Mouse (Mus musculus) forebrain, embryonic 11.5 days (tissue): ENCODE results near the gene 1700017B05Rik. TPM values are rescaled to one million over a fixed set of nuclear protein-coding genes. Genes with fewer than 3 reads are reported as not detected.
"Not testable (repeated sequence)": the region's sequence is repeated elsewhere in the genome, so short reads cannot be mapped to it uniquely, and the experiment has no call there.

ENCODE experiments used
- ATAC-seq: fragments of 200-750 bp; cut with Nextera tagmentation; replicated peaks from 2 replicates; pipeline ENCODE4 v1.8.0; 2017; ENCODE audit warnings: moderate TSS enrichment; ENCODE audit not compliant: low FRiP score
- DNase-seq: peaks from one replicate; pipeline ENCODE4 v3.0.0-alpha.2; 2017; ENCODE audit warnings: low spot score
- H3K27ac ChIP-seq: fragments of 300-500 bp; sonication (generic); 2 replicates; pipeline ENCODE4 v1.5.1; 2014; ENCODE audit warnings: low read depth, low read length
- H3K27me3 ChIP-seq: fragments of 300-500 bp; sonication (generic); 2 replicates; pipeline ENCODE4 v1.6.1; 2014; ENCODE audit warnings: mild to moderate bottlenecking, low read length, mixed read lengths; ENCODE audit not compliant: control insufficient read depth, insufficient read depth
- H3K36me3 ChIP-seq: fragments of 300-500 bp; sonication (generic); 2 replicates; pipeline ENCODE4 v1.6.1; 2014; ENCODE audit warnings: mild to moderate bottlenecking, low read length, moderate library complexity, mixed read lengths; ENCODE audit not compliant: control insufficient read depth, insufficient read depth
- H3K4me1 ChIP-seq: fragments of 300-500 bp; sonication (generic); replicated peaks from 2 replicates; pipeline ENCODE4 v1.6.1; 2014; ENCODE audit warnings: low read length, mixed read lengths; ENCODE audit not compliant: control insufficient read depth, insufficient read depth
- H3K4me2 ChIP-seq: fragments of 300-500 bp; sonication (generic); 2 replicates; pipeline ENCODE4 v1.6.1; 2014; ENCODE audit warnings: low read depth, mild to moderate bottlenecking, low read length, moderate library complexity, mixed read lengths; ENCODE audit not compliant: severe bottlenecking
- H3K4me3 ChIP-seq: fragments of 300-500 bp; sonication (generic); 2 replicates; pipeline ENCODE4 v1.5.1; 2014; ENCODE audit warnings: low read depth, low read length
- H3K9ac ChIP-seq: fragments of 300-500 bp; sonication (generic); 2 replicates; pipeline ENCODE4 v1.6.1; 2014; ENCODE audit warnings: low read length
- H3K9me3 ChIP-seq: fragments of 300-500 bp; sonication (generic); 2 replicates; pipeline ENCODE4 v1.6.1; 2016; ENCODE audit warnings: low read length, mixed read lengths; ENCODE audit not compliant: control insufficient read depth
- WGBS: fragments of 180-500 bp; shearing (Covaris S2); extraction: QIAGEN DNeasy Blood & Tissue Kit; methylation state at CpG from one replicate; pipeline ENCODE4 v1.1.7; 2014; 5-methylcytosine and 5-hydroxymethylcytosine counted together
- polyA plus RNA-seq: library from polyadenylated mRNA; unstranded; fragments of >200 nt; fragmentation: Nextera tagmentation; extraction: Ambion mirVana; gene quantifications from 2 replicates; pipeline ENCODE4 v1.2.1, GENCODE M21; 2014

1700017B05Rik gene
- polyA plus RNA-seq: 12.5 TPM in 2 replicates

DNA sequence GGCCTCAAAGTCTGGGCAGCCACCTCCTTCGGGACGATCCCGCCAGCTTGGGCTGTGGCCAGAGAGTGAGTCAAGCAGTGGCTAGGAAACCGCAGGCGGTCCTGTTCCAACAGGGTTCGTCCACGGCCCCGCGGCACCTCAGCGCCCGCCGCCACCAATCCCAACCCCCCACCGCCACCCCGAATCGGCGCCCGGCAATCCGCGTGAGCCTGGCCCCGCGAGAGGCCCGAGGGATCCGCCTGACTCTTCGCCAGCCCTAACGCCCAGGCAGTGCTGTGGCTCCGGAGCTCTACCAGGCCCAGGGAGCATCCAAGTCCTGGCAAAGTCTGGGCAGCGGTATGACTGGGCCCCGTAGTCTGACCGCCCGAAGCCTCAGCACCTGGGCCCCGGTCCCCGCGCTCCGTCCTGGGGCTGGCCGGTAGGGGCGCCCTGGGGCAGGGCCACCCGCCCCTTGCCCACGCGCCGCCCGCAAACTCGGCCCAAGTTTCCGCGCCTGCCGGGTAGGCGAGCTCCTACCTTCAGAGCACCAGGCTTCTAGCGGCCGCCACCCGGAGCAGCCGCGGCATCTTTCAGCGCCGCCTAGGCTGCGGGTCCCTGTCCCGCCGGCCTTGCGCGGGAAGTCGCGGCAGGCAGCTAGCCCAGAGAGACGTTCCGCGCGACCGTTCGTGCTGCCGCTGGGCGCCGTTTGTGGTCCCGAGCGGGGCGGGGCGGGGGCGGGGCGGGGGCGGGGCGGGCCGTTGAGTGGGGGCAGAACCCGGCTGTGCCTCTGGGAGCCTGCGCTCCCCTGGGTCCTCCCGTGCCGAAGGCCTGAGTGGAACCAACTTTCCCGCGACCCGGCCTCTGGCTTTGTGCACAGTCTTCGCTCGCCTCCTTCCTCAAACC is at the start of gene 1700017B05Rik:
Gene 1700017B05Rik, minus strand, starts transcription at position 700 of the 882 bp plus-strand sequence.
- peak; percentile 88 for DNase-seq
- under 1% methylated on average over 82 of the region's 87 CpGs for WGBS
- no peak within 1 kb of the TSS for H3K27ac ChIP-seq
- H3K36me3 ChIP-seq: peaks cover 2% of the 10 kb centered on the region; the same call in 1 of the 2 replicates
- peaks cover 2% of the 10 kb centered on the region; the same call in 1 of the 2 replicates for H3K27me3 ChIP-seq
- H3K9ac ChIP-seq: peak within 1 kb of the TSS; percentile 82
- H3K4me2 ChIP-seq: peak within 1 kb of the TSS; percentile 95
- peak within 1 kb of the TSS; percentile 79 for H3K4me3 ChIP-seq
- no peaks in the 10 kb centered on the region for H3K9me3 ChIP-seq
- ATAC-seq: peak; percentile 77
- peaks cover 8% of the 10 kb centered on the region; the same call in 1 of the 2 replicates for H3K4me1 ChIP-seq

DNA sequence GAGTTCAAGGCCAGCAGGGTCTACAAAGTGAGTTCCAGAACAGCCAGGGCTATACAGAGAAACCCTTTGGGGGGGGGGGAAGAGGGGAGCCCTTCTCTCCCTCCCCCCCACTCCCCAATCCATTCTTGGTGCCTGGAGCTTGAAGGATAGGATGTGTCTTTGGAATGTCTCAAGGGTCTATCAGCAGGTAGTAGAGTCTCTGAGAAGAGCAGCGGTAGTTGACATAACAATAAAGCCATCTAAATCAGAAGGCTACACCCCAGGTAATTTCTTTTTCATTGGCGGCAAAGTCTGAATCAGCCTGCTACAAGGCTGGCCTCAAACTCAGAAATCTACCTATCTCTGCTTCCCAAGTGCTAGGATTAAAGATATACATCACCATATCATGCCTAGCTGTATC is 48.5 kb upstream of the 1700017B05Rik start:
- H3K27ac ChIP-seq: no peak overlapping the region
- no peaks in the 10 kb centered on the region for H3K4me1 ChIP-seq
- no peaks in the 10 kb centered on the region for H3K27me3 ChIP-seq
- no peak overlapping the region for H3K9ac ChIP-seq
- no peaks in the 10 kb centered on the region for H3K36me3 ChIP-seq
- H3K9me3 ChIP-seq: no peaks in the 10 kb centered on the region
- no peak overlapping the region for H3K4me2 ChIP-seq
- DNase-seq (no peak), ATAC-seq (no peak)
- WGBS: 89% methylated on average over 2 of the region's 2 CpGs
- no peak overlapping the region for H3K4me3 ChIP-seq

DNA sequence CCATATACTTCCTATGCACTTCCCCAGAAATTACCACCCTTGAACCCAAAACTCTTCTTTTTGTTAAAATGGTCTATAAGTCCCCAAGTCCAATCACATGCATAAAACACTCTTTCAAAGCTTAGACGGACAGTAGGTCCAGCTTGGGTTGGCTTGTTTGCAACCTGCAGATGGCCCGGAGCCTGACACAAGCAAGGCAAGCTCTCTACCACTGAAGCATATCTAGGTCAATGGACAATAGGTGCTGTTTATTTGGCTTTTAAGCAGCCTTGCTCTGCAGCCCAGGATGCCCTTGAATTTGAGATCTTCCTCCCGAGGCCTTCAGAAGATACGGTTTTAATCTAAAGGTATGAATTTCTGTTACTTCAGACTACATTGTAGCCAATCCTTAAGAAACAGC is 46.9 kb upstream of the 1700017B05Rik start:
- Histone ChIP-seq H3K27me3 (no peaks in the 10 kb centered on the region), H3K9me3 (no peaks in the 10 kb centered on the region), H3K9ac (no peak overlapping the region), H3K27ac (no peak overlapping the region), H3K4me2 (no peak overlapping the region), H3K36me3 (no peaks in the 10 kb centered on the region), H3K4me1 (no peaks in the 10 kb centered on the region), H3K4me3 (no peak overlapping the region)
- DNase-seq: no peak
- 93% methylated on average over 4 of the region's 4 CpGs for WGBS
- ATAC-seq: no peak

DNA sequence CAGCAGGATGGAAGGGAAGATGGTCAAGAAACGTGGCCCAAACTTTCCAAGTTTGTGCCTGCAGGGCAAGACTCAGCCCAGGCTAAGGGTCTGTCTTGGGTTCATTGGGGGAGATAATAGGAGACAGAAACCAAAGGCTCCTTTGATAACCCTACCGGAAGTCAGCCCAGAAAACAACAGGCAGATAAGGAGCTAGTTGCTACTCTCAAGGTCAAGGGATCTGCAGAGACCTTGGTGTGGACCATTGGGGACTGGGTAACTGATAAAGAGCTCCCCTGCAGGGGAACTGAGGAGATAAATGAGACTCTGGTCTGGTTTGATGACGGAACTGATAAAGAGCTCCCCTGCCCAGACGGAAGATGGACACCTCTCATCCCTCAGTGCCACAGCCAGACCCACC is 45.0 kb upstream of the 1700017B05Rik start:
- Histone ChIP-seq H3K27me3 (no peaks in the 10 kb centered on the region), H3K4me1 (no peaks in the 10 kb centered on the region), H3K4me3 (no peak overlapping the region), H3K36me3 (no peaks in the 10 kb centered on the region), H3K27ac (no peak overlapping the region), H3K9me3 (no peaks in the 10 kb centered on the region), H3K9ac (no peak overlapping the region), H3K4me2 (no peak overlapping the region)
- no peak for ATAC-seq
- WGBS: 84% methylated on average over 4 of the region's 4 CpGs
- DNase-seq: no peak

DNA sequence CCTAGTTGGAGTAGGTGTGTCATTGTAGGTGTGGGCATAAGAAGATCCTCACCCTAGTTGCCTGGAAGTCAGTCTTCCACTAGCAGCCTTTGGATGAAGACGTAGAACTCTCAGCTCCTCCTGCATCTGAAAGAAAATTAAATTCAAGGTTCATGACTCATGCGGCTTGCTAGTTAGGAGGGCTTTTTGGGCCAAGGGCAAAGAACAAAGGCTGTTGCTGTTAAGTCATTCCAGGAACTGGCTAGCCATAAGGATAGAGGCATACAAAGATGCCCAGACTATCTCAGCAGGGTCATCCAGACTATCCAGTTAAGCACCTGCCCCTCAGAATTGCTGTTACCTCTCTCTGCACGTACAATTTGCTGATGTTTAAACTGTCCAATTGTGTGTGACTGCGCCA is 42.3 kb upstream of the 1700017B05Rik start:
- DNase-seq, H3K4me1 ChIP-seq, H3K27me3 ChIP-seq, ATAC-seq, H3K9ac ChIP-seq, H3K36me3 ChIP-seq, H3K9me3 ChIP-seq, H3K27ac ChIP-seq, H3K4me2 ChIP-seq, H3K4me3 ChIP-seq: not testable (repeated sequence)
- 94% methylated on average over 4 of the region's 4 CpGs for WGBS

DNA sequence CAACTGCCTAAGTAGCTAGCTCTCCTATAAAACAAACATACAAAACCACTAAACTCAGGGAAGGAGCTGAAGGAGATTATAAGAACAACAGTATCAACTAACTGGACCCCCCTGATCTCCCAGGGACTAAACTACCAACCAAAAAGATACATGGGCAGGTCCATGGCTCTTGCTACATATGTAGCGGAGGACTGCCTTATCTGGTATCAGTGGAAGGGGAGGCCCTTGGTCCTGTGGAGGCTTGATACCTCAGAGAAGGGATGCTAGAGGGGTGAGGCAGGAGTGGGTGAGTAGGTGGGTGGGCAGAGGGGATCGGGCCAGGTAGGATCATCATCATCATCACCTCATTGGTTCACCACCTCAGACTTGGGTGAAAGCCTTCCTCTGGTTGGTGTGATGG is 41.8 kb upstream of the 1700017B05Rik start:
- WGBS: 100% methylated on average over 2 of the region's 2 CpGs
- H3K27ac ChIP-seq: no peak overlapping the region
- DNase-seq (no peak), ATAC-seq (no peak)
- no peaks in the 10 kb centered on the region for H3K4me1 ChIP-seq
- no peak overlapping the region for H3K4me3 ChIP-seq
- no peaks in the 10 kb centered on the region for H3K9me3 ChIP-seq
- H3K36me3 ChIP-seq: no peaks in the 10 kb centered on the region
- no peak overlapping the region for H3K4me2 ChIP-seq
- no peak overlapping the region for H3K9ac ChIP-seq
- H3K27me3 ChIP-seq: no peaks in the 10 kb centered on the region

DNA sequence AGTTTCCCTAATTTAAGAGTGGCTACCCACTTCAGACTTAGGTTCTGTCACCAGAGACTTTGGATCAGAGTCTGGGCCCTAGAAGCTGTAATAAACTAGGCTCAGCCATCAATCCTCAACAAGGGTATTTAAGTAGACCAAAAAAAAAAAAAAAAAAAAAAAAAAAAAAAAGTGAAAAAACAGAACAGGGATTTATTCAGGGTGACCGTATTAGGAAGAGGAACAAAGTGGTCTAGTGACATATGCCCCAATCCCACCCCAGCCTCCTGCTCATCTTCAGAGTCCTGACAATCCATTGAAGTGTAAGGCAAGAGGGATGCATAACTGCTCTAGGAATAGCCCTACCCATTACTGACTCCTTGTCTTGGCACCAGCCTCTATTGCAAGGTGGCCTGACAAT is 40.9 kb upstream of the 1700017B05Rik start:
- Histone ChIP-seq H3K4me1 (no peaks in the 10 kb centered on the region), H3K4me3 (no peak overlapping the region), H3K27ac (no peak overlapping the region), H3K36me3 (no peaks in the 10 kb centered on the region), H3K4me2 (no peak overlapping the region), H3K9ac (no peak overlapping the region), H3K27me3 (no peaks in the 10 kb centered on the region), H3K9me3 (no peaks in the 10 kb centered on the region)
- no peak for ATAC-seq
- no peak for DNase-seq
- 100% methylated on average over 1 of the region's 1 CpGs for WGBS

DNA sequence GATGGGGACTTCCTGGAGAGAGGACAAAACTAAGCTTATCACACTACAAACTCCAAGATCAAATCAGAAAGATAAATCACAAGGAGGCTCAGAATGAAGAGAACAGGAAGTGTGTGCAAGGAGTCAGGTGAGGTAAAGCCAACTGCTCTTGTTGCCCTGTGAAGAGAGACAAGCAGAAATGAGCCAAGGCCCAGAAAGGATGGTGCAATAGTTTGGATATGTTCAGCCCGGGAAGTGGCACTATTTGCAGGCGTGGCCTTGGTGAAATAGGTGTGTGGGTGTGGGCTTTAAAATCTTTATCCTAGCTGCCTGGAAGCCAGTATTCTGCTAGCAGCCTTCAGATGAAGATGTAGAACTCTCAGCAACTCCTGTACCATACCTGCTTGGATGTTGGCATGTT is 38.4 kb upstream of the 1700017B05Rik start:
- H3K36me3 ChIP-seq: no peaks in the 10 kb centered on the region
- H3K4me3 ChIP-seq: no peak overlapping the region
- DNase-seq: no peak
- no peaks in the 10 kb centered on the region for H3K27me3 ChIP-seq
- peaks cover 2% of the 10 kb centered on the region; the same call in 1 of the 2 replicates for H3K4me1 ChIP-seq
- H3K4me2 ChIP-seq: no peak overlapping the region
- H3K27ac ChIP-seq: no peak overlapping the region
- no peak for ATAC-seq
- 87% methylated on average over 2 of the region's 2 CpGs for WGBS
- H3K9me3 ChIP-seq: no peaks in the 10 kb centered on the region
- H3K9ac ChIP-seq: no peak overlapping the region
